Mouse (Mus musculus) thymus, adult 2 months (tissue): ENCODE measurements at regions not wholly inside any gene's neighbourhood (a gene's known extent, or its start where the extent isn't known, plus 50 kb on each side); places are given as distances from the start of the nearest gene placed in this dataset.

ENCODE experiments used
- CTCF ChIP-seq: fragments of 200-500 bp; IDR thresholded peaks from 2 replicates; pipeline ENCODE4 v1.5.1; 2012; ENCODE audit warnings: mild to moderate bottlenecking, control low read depth, low read length, moderate library complexity, borderline replicate concordance; ENCODE audit not compliant: control insufficient read depth, poor library complexity, insufficient read depth; ENCODE audit errors: extremely low read depth
- POLR2A ChIP-seq: fragments of 200-500 bp; IDR thresholded peaks from 2 replicates; pipeline ENCODE4 v1.6.1; 2012; ENCODE audit warnings: mild to moderate bottlenecking, low read length, control low read depth, moderate library complexity; ENCODE audit not compliant: control insufficient read depth, poor library complexity, insufficient read depth; ENCODE audit errors: extremely low read depth

GRCm38 (mm10) chr14:47890251-47891198 is 230.1 kb upstream of the Peli2 start:
- TF ChIP-seq CTCF = no peak
- no peak for TF ChIP-seq POLR2A
